28 mouse cellular contexts compared by ENCODE assay signal in genomic region chr15:99503256-99503655, GRCm38 (mm10). TPM values are rescaled to one million over a fixed set of nuclear protein-coding genes. Genes with fewer than 3 reads are reported as not detected.
DNase-seq lines count a peak whose midpoint lies in the region; ATAC-seq lines count a peak whose summit lies in the region.
"Had no signal": no experiment of that assay in that cellular context is flagged by ENCODE, and none has a peak within 500 bp of the region (broad histone marks: within the 10 kb centered on the region; RNA-seq: fewer than 3 reads in every experiment).

No protein-coding gene starts in this region.

- no peak overlapping the region for H3K4me3 ChIP-seq in kidney, embryonic 16.5 days (ENCODE audit: low read length)
- H3K4me3 ChIP-seq: forebrain, embryonic 10.5 days; forebrain, embryonic 15.5 days; heart, embryonic 13.5 days; left cerebral cortex, adult 2 months; limb, embryonic 13.5 days; liver, embryonic 12.5 days; megakaryocyte, embryonic 14.5 days; midbrain, embryonic 12.5 days; myocyte; neural tube, embryonic 12.5 days had no signal

- H3K27me3 ChIP-seq in kidney, embryonic 16.5 days (ENCODE audit: insufficient read depth, low read length) = no peaks in the 10 kb centered on the region
- H3K27me3 ChIP-seq: forebrain, embryonic 15.5 days; neural tube, embryonic 12.5 days; Patski had no signal

- H3K9me3 ChIP-seq in kidney, embryonic 16.5 days (ENCODE audit: low read length) = no peaks in the 10 kb centered on the region
- H3K9me3 ChIP-seq: forebrain, embryonic 10.5 days; forebrain, embryonic 15.5 days; heart, embryonic 13.5 days; limb, embryonic 13.5 days; liver, embryonic 12.5 days; megakaryocyte, embryonic 14.5 days; midbrain, embryonic 12.5 days; neural tube, embryonic 12.5 days had no signal

- no peak overlapping the region for H3K9ac ChIP-seq in kidney, embryonic 16.5 days (replicated peaks; ENCODE audit: low read length)
- H3K9ac ChIP-seq: forebrain, embryonic 15.5 days; heart, embryonic 13.5 days; hindbrain, embryonic 14.5 days; liver, embryonic 12.5 days; midbrain, embryonic 12.5 days; neural tube, embryonic 12.5 days had no signal

- DNase-seq in cerebellum, adult 11-12 months = peak; percentile 16
- DNase-seq in cerebellum, postnatal 4 days (ENCODE audit: low spot score in 2 of 2) = no peak
- DNase-seq in heart, postnatal 10 days = peak; percentile 52 to 59
- DNase-seq in heart, adult 18-20 months = no peak
- no peak for DNase-seq in kidney, adult 9 months
- DNase-seq in B cell, adult 2 months = no peak
- DNase-seq: adrenal gland, postnatal 10 days; gastrocnemius, postnatal 25 days; heart, adult 11 months; lung, adult 18-20 months; right cerebral cortex, adult 18-20 months; spleen, adult 18-20 months; thymus, postnatal 25 days had no signal

- intact Hi-C loops in heart, postnatal 10 days (cut with DNase I) = no loop called here

- ATAC-seq in kidney, embryonic 16.5 days (ENCODE audit: low FRiP score, low TSS enrichment) = no peak
- ATAC-seq: forebrain, embryonic 15.5 days; intestine, postnatal 0 days; liver, embryonic 12.5 days; lung, postnatal 0 days; Patski had no signal

- H3K36me3 ChIP-seq in kidney, embryonic 16.5 days (ENCODE audit: insufficient read depth, low read length) = no peaks in the 10 kb centered on the region
- H3K36me3 ChIP-seq: forebrain, embryonic 10.5 days; forebrain, embryonic 15.5 days; heart, embryonic 13.5 days; limb, embryonic 13.5 days; liver, embryonic 12.5 days; midbrain, embryonic 12.5 days; neural tube, embryonic 12.5 days had no signal

- H3K4me2 ChIP-seq in kidney, embryonic 16.5 days (replicated peaks; ENCODE audit: low read depth, low read length) = no peak overlapping the region
- H3K4me2 ChIP-seq: forebrain, embryonic 15.5 days; heart, embryonic 13.5 days; hindbrain, embryonic 14.5 days; liver, embryonic 12.5 days; midbrain, embryonic 12.5 days had no signal

- peak overlapping the region; percentile 83 for H3K27ac ChIP-seq in kidney, embryonic 16.5 days (ENCODE audit: low read length)
- H3K27ac ChIP-seq: heart, embryonic 13.5 days had no signal

- peaks cover 78% of the 10 kb centered on the region for H3K4me1 ChIP-seq in kidney, embryonic 16.5 days (ENCODE audit: insufficient read depth, low read length)

- WGBS in kidney, embryonic 16.5 days = 53% methylated on average over 5 of the region's 5 CpGs

RNA-seq across cellular contexts. Expression of gene Faim2, which starts 24.7 kb away (rescaled TPM):
- total RNA-seq in heart, postnatal 10 days (2021) = under 1 TPM; 0.10 to 0.32 TPM
- total RNA-seq in heart, adult 18-20 months (2021) = under 1 TPM; 0.22 to 0.28 TPM
- 0.32 and 0.50 TPM in 2 replicates for polyA plus RNA-seq in kidney, embryonic 16.5 days (2015; fragmentation: Nextera tagmentation; extraction: Ambion mirVana)

RNA-seq across cellular contexts. Expression of gene Bcdin3d, which starts 28.7 kb away (rescaled TPM):
- total RNA-seq in heart, postnatal 10 days (2021) = 1 to 10 TPM; 3.9 to 7.3 TPM
- 1 to 10 TPM; 3.7 to 3.9 TPM for total RNA-seq in heart, adult 18-20 months (2021)
- 16.8 and 18.2 TPM in 2 replicates for polyA plus RNA-seq in kidney, embryonic 16.5 days (2015; fragmentation: Nextera tagmentation; extraction: Ambion mirVana)

RNA-seq across cellular contexts. Expression of gene Nckap5l, which starts 45.7 kb away (rescaled TPM):
- 10 to 100 TPM; 17.4 to 25.5 TPM for total RNA-seq in heart, postnatal 10 days (2021)
- total RNA-seq in heart, adult 18-20 months (2021) = 1 to 10 TPM; 2.5 to 3.8 TPM
- 9.3 and 10.9 TPM in 2 replicates for polyA plus RNA-seq in kidney, embryonic 16.5 days (2015; fragmentation: Nextera tagmentation; extraction: Ambion mirVana)

Comparison
In these comparisons a context has a peak if more than half of its experiments do, and no peak if none do; other contexts are left out.
1. DNase-seq: peak in cerebellum, adult 11-12 months (single experiment) and heart, postnatal 10 days (2 of 2); none in cerebellum, postnatal 4 days (0 of 2), heart, adult 18-20 months (0 of 2), kidney, adult 9 months (single experiment) and B cell, adult 2 months (0 of 2).